Mouse (Mus musculus) liver, adult 10 weeks (tissue): ENCODE data around the gene Tal1. TPM values are rescaled to one million over a fixed set of nuclear protein-coding genes. Genes with fewer than 3 reads are reported as not detected.

Experiments used
- polyA plus RNA-seq: library from polyadenylated mRNA; stranded (reverse); fragments of 350-450 nt; fragmentation: Illumina TruSeq; extraction: RNeasy Lipid Tissue Mini Kit (QIAGEN cat#74804); gene quantifications from one replicate; pipeline ENCODE4 v1.2.3, GENCODE M21; 2014; ENCODE audit warnings: low read depth, low replicate concordance

Gene Tal1
- polyA plus RNA-seq, result 0.69 TPM

DNA sequence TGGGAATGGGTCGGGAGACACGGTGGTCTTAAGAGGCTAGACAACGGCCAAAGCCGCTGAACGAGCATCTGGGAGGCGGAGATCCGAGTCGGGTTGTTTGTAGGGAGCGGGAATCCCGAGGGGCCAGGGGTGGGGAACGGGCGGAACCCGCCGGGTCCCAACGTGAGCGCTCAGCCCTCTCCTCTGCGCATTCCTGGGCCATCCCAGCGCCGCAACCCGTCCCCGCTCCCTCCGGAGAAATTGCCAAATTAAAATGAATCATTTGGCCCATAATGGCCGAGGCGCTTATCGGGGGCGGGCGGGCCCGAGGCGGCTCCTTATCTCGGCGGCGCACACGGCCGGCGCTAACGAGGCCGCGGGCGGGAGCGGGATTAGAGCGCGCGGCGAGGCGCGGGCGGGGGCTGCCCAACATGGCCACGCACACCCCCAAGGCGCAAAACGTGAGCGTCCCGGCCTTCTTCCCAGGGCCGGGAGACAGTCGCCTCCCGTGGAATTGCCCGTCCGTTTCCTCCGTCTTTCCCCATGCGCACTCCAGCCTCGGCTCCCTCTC lies at the start of gene Tal1:
Gene Tal1, plus strand, starts transcription at position 56 of the 550 bp plus-strand sequence.

GRCm38 (mm10) chr4:115088611-115089338 lies 32.5 kb downstream of the Tal1 start, which contains the start of gene Pdzk1ip1:
Gene Pdzk1ip1, plus strand, starts transcription at chr4:115088708.

Other genes starting within 250 kb of the Tal1 start
- not detected for gene Gm12830, start 234.7 kb upstream of the Tal1 start, polyA plus RNA-seq
- gene Foxd2, start 147.6 kb upstream of the Tal1 start, polyA plus RNA-seq, result not detected
- not detected for gene Foxe3, start 130.4 kb upstream of the Tal1 start, polyA plus RNA-seq
- gene Cmpk1, start 69.2 kb upstream of the Tal1 start, polyA plus RNA-seq, result 288 TPM
- gene Stil, start 56.3 kb upstream of the Tal1 start, polyA plus RNA-seq, result 0.05 TPM
- gene Pdzk1ip1, start 32.3 kb downstream of the Tal1 start, polyA plus RNA-seq, result 1.6 TPM
- not detected for gene Cyp4x1, start 77.9 kb downstream of the Tal1 start, polyA plus RNA-seq
- gene Cyp4a29, start 185.7 kb downstream of the Tal1 start, polyA plus RNA-seq, result not detected
- gene Cyp4a12a, start 242.6 kb downstream of the Tal1 start, polyA plus RNA-seq, result 1.4 TPM